Mouse (Mus musculus): ENCODE results near the gene Spc24. TPM values are rescaled to one million over a fixed set of nuclear protein-coding genes. Genes with fewer than 3 reads are reported as not detected.
"Not testable (repeated sequence)": the region's sequence is repeated elsewhere in the genome, so short reads cannot be mapped to it uniquely, and the experiment has no call there.

Gene Spc24
- 1 to 10 TPM; 1.5 to 3.3 (median 1.7) TPM for total RNA-seq (2022)

DNA sequence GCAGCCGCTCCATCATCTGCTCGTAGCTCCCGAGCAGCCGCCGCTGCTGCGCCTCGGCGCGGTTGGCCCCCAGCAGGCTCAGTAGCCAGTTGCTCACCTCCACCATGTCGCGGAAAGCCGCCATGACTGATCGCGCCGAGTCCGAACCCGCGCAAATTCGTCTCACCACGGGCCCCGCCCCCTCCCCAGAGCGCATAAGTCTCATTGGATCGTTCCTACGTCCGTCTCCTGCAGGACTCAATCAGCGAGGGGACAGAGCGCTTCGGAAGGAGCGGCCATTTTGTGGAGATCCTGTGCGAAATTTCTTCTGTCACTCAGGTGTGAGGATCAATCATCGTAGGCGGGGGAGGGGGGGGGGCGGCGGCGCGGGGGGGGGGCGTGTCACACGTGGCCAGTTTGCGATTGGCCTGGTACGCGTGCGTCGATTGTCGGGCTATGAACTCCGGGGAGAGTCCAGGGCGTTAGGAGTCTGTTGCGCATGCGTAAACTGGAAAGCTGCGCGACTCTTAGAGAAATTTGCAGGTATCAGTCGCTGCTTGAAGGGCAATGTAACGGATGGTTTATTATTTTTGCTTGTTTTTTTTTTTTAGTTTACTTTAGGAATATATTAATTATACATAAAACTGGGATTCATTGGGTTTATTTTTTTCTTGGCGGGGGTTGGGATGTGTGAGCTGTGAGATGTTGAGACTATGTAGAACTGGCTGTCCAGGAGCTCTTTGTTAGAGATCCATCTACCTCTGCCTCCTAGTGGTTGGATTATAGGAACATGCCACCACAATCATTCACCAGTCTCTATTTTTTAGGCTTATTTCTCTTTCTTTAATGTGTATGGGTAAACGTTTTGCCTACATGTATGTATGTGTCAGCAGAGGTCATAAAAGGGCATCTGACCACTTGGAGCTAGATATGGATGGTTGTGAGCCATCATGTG is at the start of gene Spc24:
TSS of gene Spc24 (minus strand) at position 149 of the 934 bp plus-strand sequence.
- peak; percentile 89 to 91 for DNase-seq (ENCODE audit: low spot score in 2 of 2)

DNA sequence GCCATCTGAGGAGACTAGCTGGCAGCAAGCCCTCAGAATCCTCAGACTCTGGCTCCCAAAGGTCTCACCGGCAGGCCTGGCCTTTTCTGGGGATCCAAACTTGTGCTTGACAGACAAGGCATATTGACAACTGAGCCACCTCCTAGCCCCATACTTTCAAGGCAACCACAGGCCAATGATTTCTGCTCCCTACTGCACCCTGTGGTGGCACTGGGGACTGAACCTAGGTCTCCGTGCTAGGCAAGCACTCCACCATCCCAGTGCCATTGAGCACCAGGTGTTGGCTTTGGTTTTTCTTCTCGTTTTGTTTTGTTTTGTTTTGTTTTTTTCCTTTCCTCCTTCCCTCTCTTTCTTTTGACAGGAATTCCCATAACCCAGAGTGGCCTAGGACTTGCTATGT is 48.5 kb upstream of the Spc24 start:
- no peak for DNase-seq (ENCODE audit: low spot score in 2 of 2)

- no peak for DNase-seq (ENCODE audit: low spot score in 2 of 2)
Observed at GRCm38 (mm10) chr9:21806976-21807375, 46.9 kb upstream of the Spc24 start.

DNA sequence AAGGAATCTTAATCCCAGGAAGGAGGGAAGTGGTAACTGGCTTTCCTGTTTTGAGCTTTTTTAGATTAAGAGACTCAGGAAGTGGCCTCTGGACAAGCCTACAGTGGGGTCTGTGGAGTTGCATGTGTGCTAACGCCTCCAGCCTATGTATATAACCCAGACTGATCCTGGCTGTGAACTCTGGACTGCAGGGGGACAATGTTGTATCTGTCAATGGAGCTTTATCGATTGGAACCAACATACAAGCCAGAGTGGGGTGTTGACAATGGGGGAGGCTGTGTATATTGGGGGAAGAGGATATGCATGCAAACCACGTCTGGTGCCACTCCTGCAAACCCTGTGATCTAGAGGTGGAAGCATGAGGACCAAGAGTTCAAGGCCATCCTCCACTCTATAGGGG is 46.3 kb upstream of the Spc24 start:
- DNase-seq (ENCODE audit: low spot score in 2 of 2): no peak

DNA sequence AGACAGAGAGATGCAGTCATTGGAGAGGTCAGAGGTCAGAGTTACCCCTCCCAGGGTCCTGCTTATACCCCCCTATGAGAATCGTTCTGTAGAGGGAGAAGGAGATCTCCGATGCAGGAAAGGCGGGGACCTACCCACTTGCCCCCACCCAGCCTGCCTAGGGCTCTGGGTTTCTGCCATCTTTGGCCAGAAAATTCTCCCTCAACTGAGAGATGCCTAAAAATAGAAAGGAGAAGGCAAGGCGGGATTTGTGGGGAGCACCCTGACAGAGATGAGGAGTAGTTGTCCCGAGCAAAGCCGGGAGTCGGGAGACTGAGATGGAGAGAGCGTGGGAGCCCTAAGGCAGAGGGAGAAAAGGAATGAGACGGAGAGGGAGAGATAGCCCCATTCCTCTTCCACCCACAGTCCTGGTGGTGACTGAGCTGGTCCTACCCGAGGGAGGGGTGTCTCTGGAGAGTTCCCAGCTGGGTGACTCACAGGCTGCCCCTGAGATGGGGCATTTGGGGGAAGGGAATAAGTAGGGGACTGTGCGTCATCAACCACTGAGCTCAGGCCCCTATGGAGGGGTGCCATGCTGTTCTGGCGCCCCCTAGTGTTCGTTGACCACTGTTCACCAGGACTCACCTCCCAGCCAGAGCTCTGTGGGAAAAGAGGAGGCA is 44.0 kb upstream of the Spc24 start:
- DNase-seq (ENCODE audit: low spot score in 2 of 2): peak; percentile 62 to 74

- no peak for DNase-seq (ENCODE audit: low spot score in 2 of 2)
Observed at GRCm38 (mm10) chr9:21801591-21801990, 41.5 kb upstream of the Spc24 start.

GRCm38 (mm10) chr9:21801121-21801520 is 41.0 kb upstream of the Spc24 start:
- no peak for DNase-seq (ENCODE audit: low spot score in 2 of 2)

- no peak for DNase-seq (ENCODE audit: low spot score in 2 of 2)
Observed at GRCm38 (mm10) chr9:21799010-21799350, 38.9 kb upstream of the Spc24 start.

- DNase-seq (ENCODE audit: low spot score in 2 of 2): peak; percentile 83 to 86
Observed at GRCm38 (mm10) chr9:21798345-21799009, 38.4 kb upstream of the Spc24 start, which contains the start of gene Kank2. Kank2 (minus strand) TSS chr9:21798744.

DNA sequence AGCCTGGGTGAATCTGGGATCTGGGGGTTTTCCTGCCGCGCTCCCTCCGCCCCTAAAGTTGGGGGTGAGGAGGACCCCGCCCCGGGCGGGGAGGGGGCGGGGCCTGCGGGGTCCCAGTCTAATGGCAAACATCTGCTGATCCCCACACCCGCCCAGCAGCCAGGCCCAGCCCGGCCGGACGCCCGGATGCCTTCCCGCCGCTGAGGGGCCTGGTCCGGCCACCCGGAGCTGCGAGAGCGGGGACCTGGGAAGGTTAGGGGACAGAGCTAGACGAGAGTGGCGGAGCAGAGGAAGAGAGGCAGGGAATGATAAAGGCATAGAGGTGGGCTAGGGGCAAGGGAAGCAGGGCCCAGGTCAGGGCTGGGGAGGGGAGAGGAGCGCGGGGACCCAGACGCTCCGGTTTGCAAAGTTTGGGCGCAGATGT is 37.8 kb upstream of the Spc24 start:
- DNase-seq (ENCODE audit: low spot score in 2 of 2): peak; percentile 67 to 74

- no peak for DNase-seq (ENCODE audit: low spot score in 2 of 2)
Observed at GRCm38 (mm10) chr9:21796919-21797318, 36.8 kb upstream of the Spc24 start.

DNA sequence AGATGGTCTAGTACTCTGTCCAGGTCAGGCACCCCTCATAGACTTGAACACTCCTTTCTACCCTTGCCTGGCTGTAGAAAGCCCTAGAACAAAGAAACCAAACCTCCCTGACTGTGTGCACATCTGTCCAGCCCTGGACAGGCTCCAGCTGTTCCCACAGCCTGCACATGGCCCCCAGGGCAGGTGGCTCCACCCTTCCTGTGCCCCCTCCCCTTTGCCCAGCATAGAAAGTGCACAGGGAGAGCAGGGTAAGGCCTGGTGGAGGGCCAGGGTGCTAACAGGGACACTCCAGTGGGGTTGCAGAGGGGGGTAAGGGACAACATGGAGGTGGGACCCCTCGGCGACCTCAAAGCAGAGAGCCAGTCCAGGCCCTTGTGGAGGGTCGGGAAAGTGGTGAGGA is 36.2 kb upstream of the Spc24 start:
- DNase-seq (ENCODE audit: low spot score in 2 of 2): no peak

GRCm38 (mm10) chr9:21795579-21795978 is 35.5 kb upstream of the Spc24 start:
- no peak for DNase-seq (ENCODE audit: low spot score in 2 of 2)

GRCm38 (mm10) chr9:21794925-21795324 is 34.8 kb upstream of the Spc24 start:
- no peak for DNase-seq (ENCODE audit: low spot score in 2 of 2)

DNA sequence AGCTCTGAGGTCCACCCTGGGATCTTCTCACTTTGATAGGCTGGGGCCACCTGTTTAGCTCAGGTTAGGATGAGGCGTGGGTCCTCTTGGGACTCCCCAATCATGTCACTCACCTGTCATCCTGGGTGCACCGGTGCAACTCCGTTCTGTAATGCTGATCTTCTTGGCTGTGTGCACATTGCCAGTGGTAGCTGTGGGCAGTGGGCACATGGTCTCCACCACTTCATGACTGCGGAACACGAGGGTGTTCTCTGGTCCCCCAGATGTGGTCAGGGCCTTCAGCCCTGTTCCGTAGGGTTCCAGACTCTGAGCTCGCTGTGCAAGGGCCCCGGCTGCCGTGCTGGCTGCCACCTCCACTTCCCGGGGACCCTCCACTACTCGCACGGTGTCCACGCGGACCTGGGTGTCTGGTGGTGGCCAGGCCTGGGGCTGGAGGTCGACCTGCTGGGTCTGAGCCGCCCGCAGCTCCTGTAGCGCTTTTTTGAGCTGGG is 34.3 kb upstream of the Spc24 start:
- DNase-seq (ENCODE audit: low spot score in 2 of 2): no peak

GRCm38 (mm10) chr9:21793507-21793906 is 33.4 kb upstream of the Spc24 start:
- not testable (repeated sequence) for DNase-seq (ENCODE audit: low spot score in 2 of 2)

DNA sequence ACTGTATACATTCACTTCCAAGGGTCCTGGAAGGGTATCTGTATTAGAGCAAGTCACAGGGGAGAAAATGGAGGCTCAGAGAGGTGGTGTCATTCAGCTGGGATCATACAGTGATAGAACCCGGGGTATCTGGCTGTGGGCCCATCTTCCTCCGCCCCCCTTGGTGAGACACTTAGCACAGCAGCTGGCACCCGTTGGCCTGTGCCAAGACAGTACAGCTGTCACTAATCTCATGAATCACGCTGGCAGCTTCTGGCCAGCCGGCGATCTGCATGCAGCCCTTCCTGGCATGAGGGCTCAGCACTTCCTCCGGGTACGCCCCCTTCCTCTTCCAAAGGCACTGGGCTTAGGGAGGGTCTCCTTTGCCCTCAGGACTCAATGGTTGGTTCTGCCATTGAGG is 32.5 kb upstream of the Spc24 start:
- DNase-seq (ENCODE audit: low spot score in 2 of 2): peak; percentile 46 to 67

DNA sequence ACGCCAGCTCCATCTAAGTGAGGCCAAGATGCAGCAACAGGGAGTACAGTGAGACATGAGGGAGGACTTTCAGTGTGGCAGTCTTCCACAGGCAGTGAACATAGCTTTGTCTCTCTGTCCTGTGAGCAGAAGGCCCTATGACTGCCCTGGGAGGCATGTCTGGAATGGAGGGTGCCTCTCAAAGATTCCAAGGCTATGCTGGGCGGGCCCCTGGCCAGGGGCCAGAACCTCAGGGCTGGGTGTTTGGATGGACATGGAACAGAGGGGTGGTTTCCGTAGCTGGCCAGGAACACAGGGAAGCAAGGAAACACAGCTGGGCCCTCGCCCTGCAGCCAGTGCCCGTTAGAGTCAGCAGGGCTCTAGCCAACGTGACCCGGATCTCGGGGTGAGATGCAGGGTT is 31.8 kb upstream of the Spc24 start:
- peak in 1 of 2 experiments; percentile 36 for DNase-seq (ENCODE audit: low spot score in 2 of 2)

DNA sequence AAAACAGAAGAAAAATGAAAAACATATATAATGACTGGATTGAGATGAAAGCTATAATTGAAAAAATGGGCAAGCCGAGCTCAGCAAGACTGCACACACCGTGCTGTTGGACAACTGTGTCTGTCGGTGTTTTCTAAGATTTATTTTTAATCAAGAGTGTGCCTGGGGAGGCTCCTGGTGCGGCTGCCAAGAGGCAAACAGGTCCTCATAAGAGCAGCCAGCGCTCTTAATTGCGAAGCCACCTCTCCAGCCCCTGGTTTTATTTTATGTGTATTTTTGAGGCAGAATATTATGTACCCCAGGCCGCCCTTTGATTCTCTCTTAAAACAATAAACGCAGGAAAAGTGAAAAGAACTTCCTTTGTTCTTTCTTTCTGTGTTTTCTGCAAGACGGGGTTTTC is 28.1 kb upstream of the Spc24 start:
- no peak for DNase-seq (ENCODE audit: low spot score in 2 of 2)

- DNase-seq (ENCODE audit: low spot score in 2 of 2): no peak
Observed at GRCm38 (mm10) chr9:21787654-21788053, 27.6 kb upstream of the Spc24 start.

DNA sequence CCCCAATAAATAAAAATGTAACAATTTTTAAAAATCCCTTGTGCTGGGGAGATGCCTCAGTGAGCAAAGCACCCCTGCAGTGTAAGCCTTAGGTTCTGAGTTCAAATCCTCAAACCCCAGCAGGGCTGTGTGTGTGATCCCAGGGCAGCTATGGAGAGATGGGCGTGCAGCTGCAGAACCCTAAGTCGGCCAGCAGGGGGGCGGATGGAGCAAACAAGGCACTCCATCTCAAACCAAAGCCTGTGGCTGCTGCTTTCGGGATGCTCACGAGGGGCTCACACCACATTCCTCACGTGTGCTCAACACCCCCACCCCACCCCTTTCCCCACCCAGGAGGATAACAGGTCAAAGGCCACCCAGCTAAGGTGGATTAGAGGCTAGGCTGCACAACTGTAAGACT is 26.8 kb upstream of the Spc24 start:
- peak in 1 of 2 experiments; percentile 31 for DNase-seq (ENCODE audit: low spot score in 2 of 2)

DNA sequence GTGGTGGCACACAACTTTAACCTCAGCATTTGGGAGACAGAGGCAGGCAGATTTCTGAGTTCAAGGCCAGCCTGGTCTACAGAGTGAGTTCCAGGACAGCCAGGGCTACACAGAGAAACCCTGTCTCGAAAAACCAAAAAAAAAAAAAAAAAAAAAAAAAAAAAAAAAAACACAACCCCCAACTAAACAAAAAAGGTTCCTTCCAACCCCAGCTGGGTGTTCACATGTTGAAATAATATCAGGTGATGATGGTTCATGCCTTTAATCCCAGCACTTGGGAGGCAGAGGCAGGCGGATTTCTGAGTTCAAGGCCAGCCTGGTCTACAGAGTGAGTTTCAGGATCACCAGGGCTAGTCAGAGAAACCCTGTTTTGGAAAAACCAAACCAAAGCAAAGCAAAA is 26.2 kb upstream of the Spc24 start:
- DNase-seq (ENCODE audit: low spot score in 2 of 2): not testable (repeated sequence)
